Mouse (Mus musculus) embryonic facial prominence, embryonic 11.5 days (tissue): ENCODE data around the gene Ubxn1. TPM values are rescaled to one million over a fixed set of nuclear protein-coding genes. Genes with fewer than 3 reads are reported as not detected.

Experiments used
- ATAC-seq: fragments of 200-750 bp; cut with Nextera tagmentation; replicated peaks from 2 replicates; pipeline ENCODE4 v1.8.0; 2017; ENCODE audit warnings: low read depth; ENCODE audit not compliant: insufficient number of reproducible peaks, low FRiP score, low TSS enrichment
- DNase-seq: peaks from one replicate; pipeline ENCODE4 v3.0.0-alpha.2; 2015; ENCODE audit warnings: low spot score
- H3K27ac ChIP-seq: fragments of 300-500 bp; sonication (generic); replicated peaks from 2 replicates; pipeline ENCODE4 v1.5.1; 2014; ENCODE audit warnings: mild to moderate bottlenecking, low read depth, low read length, control low read depth
- H3K27me3 ChIP-seq: fragments of 300-500 bp; sonication (generic); 2 replicates; pipeline ENCODE4 v1.6.1; 2014; ENCODE audit warnings: mild to moderate bottlenecking, low read length, moderate library complexity, mixed read lengths; ENCODE audit not compliant: control insufficient read depth, insufficient read depth
- H3K36me3 ChIP-seq: fragments of 300-500 bp; sonication (generic); replicated peaks from 2 replicates; pipeline ENCODE4 v1.6.1; 2014; ENCODE audit warnings: low read depth, mild to moderate bottlenecking, low read length, moderate library complexity, mixed read lengths; ENCODE audit not compliant: control insufficient read depth, insufficient read depth
- H3K4me1 ChIP-seq: fragments of 300-500 bp; sonication (generic); 2 replicates; pipeline ENCODE4 v1.6.1; 2014; ENCODE audit warnings: low read length, mixed read lengths; ENCODE audit not compliant: control insufficient read depth, insufficient read depth
- H3K4me2 ChIP-seq: fragments of 300-500 bp; sonication (generic); 2 replicates; pipeline ENCODE4 v1.6.1; 2014; ENCODE audit warnings: low read depth, mild to moderate bottlenecking, control low read depth, low read length, moderate library complexity
- H3K4me3 ChIP-seq: fragments of 300-500 bp; sonication (generic); 2 replicates; pipeline ENCODE4 v1.5.1; 2014; ENCODE audit warnings: low read depth, low read length, control low read depth
- H3K9ac ChIP-seq: fragments of 300-500 bp; sonication (generic); replicated peaks from 2 replicates; pipeline ENCODE4 v1.6.1; 2014; ENCODE audit warnings: mild to moderate bottlenecking, control low read depth, low read length
- H3K9me3 ChIP-seq: fragments of 300-500 bp; sonication (generic); replicated peaks from 2 replicates; pipeline ENCODE4 v1.6.1; 2016; ENCODE audit warnings: mild to moderate bottlenecking, low read length, inconsistent platforms, mixed read lengths; ENCODE audit not compliant: control insufficient read depth
- WGBS: fragments of 180-500 bp; shearing (Covaris S2); extraction: QIAGEN DNeasy Blood & Tissue Kit; methylation state at CpG from one replicate; pipeline ENCODE4 v1.1.7; 2014; 5-methylcytosine and 5-hydroxymethylcytosine counted together
- polyA plus RNA-seq: library from polyadenylated mRNA; unstranded; fragments of >200 nt; fragmentation: Nextera tagmentation; extraction: Ambion mirVana; gene quantifications from 2 replicates; pipeline ENCODE4 v1.2.1, GENCODE M21; 2014

The Ubxn1 gene
- polyA plus RNA-seq, 1 experiment from 2014 or later, result 189 TPM

DNA sequence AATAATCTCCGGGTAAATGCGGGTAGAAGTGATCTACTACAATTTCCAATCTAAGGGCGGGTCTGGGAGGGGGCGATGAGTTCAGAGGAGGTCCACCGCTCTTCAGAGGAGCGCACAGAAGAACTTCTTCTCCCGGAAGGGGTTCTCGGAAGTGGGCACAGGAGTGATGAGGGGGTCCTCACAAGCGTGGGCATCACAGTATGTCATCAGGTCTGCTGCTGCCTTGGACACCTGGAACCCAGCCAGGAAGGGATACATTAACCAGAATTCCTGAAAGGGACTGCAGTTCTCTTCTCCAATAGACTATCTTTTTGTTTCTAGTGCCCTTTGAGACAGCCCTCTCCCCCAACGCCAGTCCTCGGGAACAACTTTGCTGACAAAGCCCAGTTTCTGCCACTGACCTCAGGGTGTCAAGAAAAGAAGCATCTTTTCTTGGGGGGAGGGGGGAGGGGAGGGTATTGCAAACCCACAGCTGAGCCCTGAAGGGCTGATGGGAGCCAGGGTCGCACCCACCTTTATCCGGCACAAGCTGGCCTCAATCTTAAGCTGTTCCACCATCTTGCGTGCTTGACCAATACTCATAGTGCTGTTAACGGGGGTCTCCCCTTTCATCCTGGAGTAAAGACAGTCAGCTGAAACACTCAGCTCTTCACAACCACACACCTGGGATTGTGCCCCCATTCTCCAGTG is 33.1 kb upstream of the Ubxn1 start:
- Histone ChIP-seq H3K4me1 (peaks cover 2% of the 10 kb centered on the region; the same call in 1 of the 2 replicates), H3K4me2 (peak overlapping the region; percentile 79), H3K9me3 (no peaks in the 10 kb centered on the region), H3K36me3 (peaks cover 6% of the 10 kb centered on the region), H3K4me3 (peak overlapping the region; percentile 39), H3K9ac (peak overlapping the region; percentile 82), H3K27me3 (no peaks in the 10 kb centered on the region), H3K27ac (peak overlapping the region; percentile 95)
- WGBS, result 25% methylated on average over 15 of the region's 15 CpGs
- ATAC-seq, result 0 out of 2 replicates have a peak, but pooled peaks have one; percentile 2
- DNase-seq, result peak; percentile 46

GRCm38 (mm10) chr19:8839103-8839907 is 32.0 kb upstream of the Ubxn1 start, which contains the start of gene Gng3:
Gene Gng3, minus strand, starts transcription at chr19:8839194.
- peak within 1 kb of the TSS; percentile 82 for H3K9ac ChIP-seq
- no peaks in the 10 kb centered on the region for H3K27me3 ChIP-seq
- peak within 1 kb of the TSS; percentile 95 for H3K27ac ChIP-seq
- peaks cover 2% of the 10 kb centered on the region; the same call in 1 of the 2 replicates for H3K4me1 ChIP-seq
- peak within 1 kb of the TSS; percentile 39 for H3K4me3 ChIP-seq
- peaks cover 4% of the 10 kb centered on the region for H3K36me3 ChIP-seq
- 46% methylated on average over 11 of the region's 11 CpGs for WGBS
- ATAC-seq (peak; percentile 77), DNase-seq (peak; percentile 63)
- H3K9me3 ChIP-seq, result no peaks in the 10 kb centered on the region
- peak within 1 kb of the TSS; percentile 79 for H3K4me2 ChIP-seq

GRCm38 (mm10) chr19:8839908-8840791 is 31.1 kb upstream of the Ubxn1 start:
- DNase-seq (peak; percentile 68), ATAC-seq (peak; percentile 66; the same call in 1 of the 2 replicates)
- 22% methylated on average over 29 of the region's 29 CpGs for WGBS

GRCm38 (mm10) chr19:8841012-8841411 is 30.3 kb upstream of the Ubxn1 start:
- Histone ChIP-seq H3K9ac (no peak overlapping the region), H3K36me3 (no peaks in the 10 kb centered on the region), H3K4me2 (peak overlapping the region; percentile 62), H3K27ac (no peak overlapping the region), H3K4me3 (no peak overlapping the region), H3K27me3 (no peaks in the 10 kb centered on the region), H3K9me3 (no peaks in the 10 kb centered on the region), H3K4me1 (peaks cover 2% of the 10 kb centered on the region; the same call in 1 of the 2 replicates)
- ATAC-seq (no peak), DNase-seq (no peak)
- 90% methylated on average over 7 of the region's 7 CpGs for WGBS

More at GRCm38 (mm10) chr19:8839908-8840791, 31.1 kb upstream of the Ubxn1 start:
- no peaks in the 10 kb centered on the region for H3K27me3 ChIP-seq
- peak overlapping the region; percentile 52 for H3K9ac ChIP-seq
- H3K4me3 ChIP-seq, result peak overlapping the region; percentile 27
- peaks cover 2% of the 10 kb centered on the region; the same call in 1 of the 2 replicates for H3K4me1 ChIP-seq
- no peak overlapping the region for H3K27ac ChIP-seq
- no peaks in the 10 kb centered on the region for H3K36me3 ChIP-seq
- H3K9me3 ChIP-seq, result no peaks in the 10 kb centered on the region
- peak overlapping the region; percentile 62 for H3K4me2 ChIP-seq

- whole genome bisulfite sequencing, result 87% methylated on average over 6 of the region's 6 CpGs
Measured at GRCm38 (mm10) chr19:8842961-8843360, 28.3 kb upstream of the Ubxn1 start.

GRCm38 (mm10) chr19:8844371-8845129 is 26.7 kb upstream of the Ubxn1 start:
- Histone ChIP-seq H3K9ac (no peak overlapping the region), H3K9me3 (no peaks in the 10 kb centered on the region), H3K4me2 (no peak overlapping the region), H3K4me1 (0 out of 2 replicates have a peak, but pooled peaks cover 2% of the 10 kb centered on the region), H3K27ac (no peak overlapping the region), H3K27me3 (no peaks in the 10 kb centered on the region), H3K4me3 (no peak overlapping the region), H3K36me3 (no peaks in the 10 kb centered on the region)
- peak; percentile 89 for DNase-seq
- no peak for ATAC-seq
- WGBS, result 67% methylated on average over 5 of the region's 5 CpGs

More at GRCm38 (mm10) chr19:8842961-8843360, 28.3 kb upstream of the Ubxn1 start:
- DNase-seq (no peak), ATAC-seq (no peak)
- no peak overlapping the region for H3K27ac ChIP-seq
- H3K27me3 ChIP-seq, result no peaks in the 10 kb centered on the region
- no peak overlapping the region for H3K4me3 ChIP-seq
- no peak overlapping the region for H3K4me2 ChIP-seq
- no peaks in the 10 kb centered on the region for H3K9me3 ChIP-seq
- no peak overlapping the region for H3K9ac ChIP-seq
- H3K4me1 ChIP-seq, result peaks cover 2% of the 10 kb centered on the region; the same call in 1 of the 2 replicates
- H3K36me3 ChIP-seq, result no peaks in the 10 kb centered on the region

- Histone ChIP-seq H3K9ac (no peak overlapping the region), H3K27me3 (no peaks in the 10 kb centered on the region), H3K9me3 (no peaks in the 10 kb centered on the region), H3K36me3 (no peaks in the 10 kb centered on the region), H3K4me3 (no peak overlapping the region), H3K27ac (no peak overlapping the region), H3K4me2 (no peak overlapping the region), H3K4me1 (peaks cover 4% of the 10 kb centered on the region)
- 72% methylated on average over 5 of the region's 5 CpGs for WGBS
- DNase-seq (no peak), ATAC-seq (no peak)
Measured at GRCm38 (mm10) chr19:8848356-8848755, 22.9 kb upstream of the Ubxn1 start.
